Mouse (Mus musculus) adrenal gland, postnatal 10 days (tissue): ENCODE data around the gene Maz. TPM values are rescaled to one million over a fixed set of nuclear protein-coding genes. Genes with fewer than 3 reads are reported as not detected.
A peak's percentile ranks its signal among the peaks of the same experiment; 100 is the strongest.

Experiments
- DNase-seq: peaks from one replicate; pipeline ENCODE4 v3.0.0; 2021; ENCODE audit warnings: mixed read lengths
- long read RNA-seq, 2 experiments: library from polyadenylated mRNA; stranded (forward); transcript quantifications; one replicate each; pipeline ENCODE4 v2.0.0; 2021
- total RNA-seq, 2 experiments: library from RNA; stranded (reverse); gene quantifications; 2 replicates each; pipeline ENCODE4 v1.2.3; 2021

Gene Maz
- 100 to 1,000 TPM; 135 to 159 TPM for total RNA-seq
- long read RNA-seq, experiment 1, transcript Maz-201 (5 exons, 2,347 nt): major isoform, 84 of 255 reads
- long read RNA-seq, experiment 1, transcript Maz-203 (6 exons, 2,650 nt): minor isoform, 24 of 255 reads
- long read RNA-seq, experiment 1, partial matches to known transcripts: 67 of 255 reads
- long read RNA-seq, experiment 1, other reads (novel, unspliced or antisense): 77 of 255 reads
- long read RNA-seq, experiment 2, transcript Maz-201 (5 exons, 2,347 nt): major isoform, 27 of 99 reads
- long read RNA-seq, experiment 2, transcript Maz-203 (6 exons, 2,650 nt): minor isoform, 10 of 99 reads
- long read RNA-seq, experiment 2, partial matches to known transcripts: 16 of 99 reads
- long read RNA-seq, experiment 2, other reads (novel, unspliced or antisense): 39 of 99 reads

GRCm38 (mm10) chr7:127026984-127027726 lies at the start of gene Maz:
Gene Maz (minus strand): TSS chr7:127027037.
- DNase-seq: peak; percentile 99

- no peak for DNase-seq
Observed at GRCm38 (mm10) chr7:127076188-127076587, 49.4 kb upstream of the Maz start.

- peak; percentile 68 for DNase-seq
Observed at GRCm38 (mm10) chr7:127073221-127073620, 46.4 kb upstream of the Maz start.

- DNase-seq: no peak
Observed at GRCm38 (mm10) chr7:127070871-127071413, 44.1 kb upstream of the Maz start.

GRCm38 (mm10) chr7:127066317-127066716 lies 39.5 kb upstream of the Maz start:
- DNase-seq: peak; percentile 28

DNA sequence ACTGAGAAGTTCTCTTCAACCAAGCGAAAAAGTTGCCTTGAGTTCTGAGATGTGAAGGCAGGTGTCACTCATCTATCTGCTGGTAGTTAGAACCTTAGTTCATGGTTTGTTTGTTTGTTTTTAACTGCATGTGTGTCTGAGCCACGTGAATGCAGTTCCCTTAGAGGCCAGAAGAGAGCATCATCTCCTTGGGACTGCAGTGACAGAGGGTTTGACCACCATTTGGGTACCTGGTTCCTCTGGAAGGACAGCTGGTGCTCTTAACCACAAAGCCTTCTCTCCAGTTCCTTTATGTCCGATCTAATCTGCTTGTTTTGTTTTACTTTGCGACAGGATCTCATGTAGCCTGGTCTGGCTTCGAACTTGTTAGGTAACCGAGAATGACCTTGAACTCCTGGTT lies 38.7 kb upstream of the Maz start:
- DNase-seq: no peak

DNA sequence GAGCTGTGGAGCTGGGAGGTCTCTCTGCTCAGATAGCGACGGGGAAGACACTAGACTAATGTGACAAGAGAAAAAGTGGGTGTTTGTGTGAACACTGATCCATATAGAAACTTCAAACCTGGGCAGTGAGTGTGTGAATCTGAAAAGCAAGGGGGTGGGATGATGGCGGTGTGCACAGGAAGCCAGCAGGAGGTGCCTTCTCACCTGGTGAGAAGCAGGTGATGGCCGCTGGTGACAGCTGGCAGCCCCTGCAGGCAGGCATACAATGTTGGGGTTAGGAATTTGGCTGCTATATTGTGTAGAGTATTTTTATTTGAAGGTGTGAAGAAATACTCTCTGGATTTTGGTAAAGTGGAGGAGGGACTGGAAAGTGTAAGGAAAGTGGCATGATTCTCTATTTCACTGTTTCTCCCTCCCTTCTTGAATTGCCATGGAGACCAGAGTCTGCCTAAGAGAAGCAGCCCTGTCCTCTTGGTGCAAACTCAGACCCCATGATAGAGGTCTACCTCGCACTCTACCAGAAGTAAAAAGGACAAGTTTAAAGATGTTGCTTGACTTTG lies 28.3 kb upstream of the Maz start:
- no peak for DNase-seq

DNA sequence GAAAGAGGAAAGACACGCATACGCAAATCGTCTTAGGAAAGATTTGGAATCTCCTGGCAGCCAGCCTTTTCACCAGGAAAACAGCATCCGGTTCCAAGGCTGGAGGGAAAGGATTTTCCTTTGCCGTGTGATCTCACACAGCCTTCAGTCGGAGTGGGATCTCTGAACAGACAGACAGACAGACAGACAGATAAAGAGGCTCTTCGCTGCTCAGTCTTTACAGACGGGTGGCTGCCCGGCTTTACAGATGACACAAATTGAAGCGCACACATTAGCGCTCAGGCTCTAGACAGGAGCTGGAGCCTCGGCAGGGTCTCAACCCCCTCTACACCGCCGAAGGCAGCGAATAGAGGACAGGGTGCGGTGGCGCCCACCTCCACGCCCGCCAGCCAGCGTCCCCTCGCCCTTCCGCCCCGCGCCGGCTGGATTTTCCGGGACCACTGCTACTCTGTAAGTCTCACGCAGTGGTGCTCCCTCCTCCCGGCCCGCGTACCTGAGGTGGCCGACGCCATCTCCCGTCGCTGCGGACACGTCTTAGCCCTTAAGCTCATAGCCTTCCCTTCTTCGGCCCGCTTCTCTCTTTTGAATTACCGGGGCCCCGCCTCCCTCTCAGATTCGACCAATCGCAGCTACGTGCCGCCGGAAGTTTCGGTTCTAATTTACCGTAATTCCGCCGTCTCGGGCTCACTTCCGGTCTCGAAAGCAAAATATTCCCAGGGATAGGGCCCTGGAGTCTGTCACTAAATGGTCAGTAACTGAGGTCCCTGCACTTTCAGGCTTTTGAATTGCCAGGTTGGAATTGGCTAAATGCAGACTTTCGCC lies 15.2 kb upstream of the Maz start, which contains the start of gene Kif22:
Gene Kif22 (minus strand): TSS at position 621 of the 822 bp plus-strand sequence.
- DNase-seq: peak; percentile 95

GRCm38 (mm10) chr7:127031244-127031643 lies 4.4 kb upstream of the Maz start:
- no peak for DNase-seq

DNA sequence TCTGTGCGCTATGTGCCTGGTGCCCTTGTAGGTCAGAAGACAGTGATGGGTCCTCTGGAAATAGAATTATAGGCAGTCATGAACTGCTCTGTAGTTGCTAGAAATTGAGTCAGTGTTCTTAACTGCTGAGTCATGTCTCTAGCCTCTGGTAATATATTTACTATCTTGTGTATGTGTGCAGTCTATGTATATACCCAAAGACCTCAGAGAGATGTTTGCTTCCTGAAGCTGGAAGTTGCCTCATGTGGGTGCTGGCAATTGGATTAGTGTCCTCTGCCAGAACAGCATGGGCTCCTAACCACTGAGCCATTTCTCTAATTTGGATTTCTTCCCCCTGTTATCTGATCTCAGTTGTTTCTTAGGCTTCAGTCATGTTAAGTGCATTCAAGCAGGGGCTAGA lies 3.3 kb upstream of the Maz start:
- DNase-seq: no peak

GRCm38 (mm10) chr7:127027885-127028284 lies 1.0 kb upstream of the Maz start:
- no peak for DNase-seq

- peak; percentile 93 for DNase-seq
Observed at GRCm38 (mm10) chr7:127026616-127026983, 237 bp downstream of the Maz start.

DNA sequence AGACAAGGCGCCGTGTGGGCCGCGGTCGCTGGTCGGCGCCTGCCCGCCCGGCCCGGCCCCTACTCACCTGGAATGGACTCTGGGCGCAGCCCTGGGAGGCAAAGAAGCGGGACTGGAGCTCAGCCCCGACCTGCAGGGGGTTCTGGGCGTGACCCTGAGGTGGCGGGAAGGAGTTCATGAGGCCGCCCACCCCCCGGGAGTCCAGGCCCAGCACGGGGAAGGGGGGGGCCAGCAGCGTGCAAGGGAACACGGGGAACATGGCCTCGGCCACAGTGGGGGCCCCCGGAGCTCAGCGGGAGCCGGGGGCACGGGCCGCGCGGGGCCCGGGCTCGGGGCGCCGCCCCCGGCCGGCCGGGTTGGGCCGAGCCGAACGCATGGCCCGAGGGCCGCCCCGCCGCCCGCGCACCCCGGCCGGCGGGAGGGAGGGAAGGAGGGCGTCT lies 656 bp downstream of the Maz start:
- peak; percentile 78 for DNase-seq

DNA sequence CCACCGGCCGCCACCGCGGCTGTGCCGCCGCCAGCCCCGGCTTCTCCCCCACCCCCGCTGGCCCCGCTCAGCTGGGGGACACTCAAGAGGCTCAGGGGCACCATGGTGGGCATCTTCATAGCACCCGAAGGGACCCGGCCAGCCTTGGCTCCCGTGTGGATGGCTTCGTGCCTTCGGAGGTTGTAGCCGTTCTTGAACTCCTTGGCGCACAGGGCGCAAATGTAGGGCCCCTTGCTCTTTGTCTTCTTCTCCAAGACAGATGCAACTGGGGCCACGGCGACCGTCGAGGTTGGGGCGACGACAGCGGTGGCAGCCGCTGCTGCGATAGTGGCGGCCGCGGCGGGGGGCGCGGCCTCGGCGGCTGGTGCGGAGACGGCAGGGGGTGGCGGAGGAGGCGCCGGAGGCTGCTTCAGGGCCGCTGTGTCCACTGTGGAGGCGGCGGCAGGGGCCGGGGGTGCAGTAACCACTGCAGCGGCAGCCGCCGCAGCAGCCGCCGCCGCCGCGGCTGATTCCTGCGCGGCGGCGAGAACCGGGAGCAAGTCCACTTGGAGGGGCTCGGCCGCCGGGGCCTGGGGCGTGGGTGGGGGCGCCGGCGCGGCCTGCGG lies 1.2 kb downstream of the Maz start:
- DNase-seq: peak; percentile 74

GRCm38 (mm10) chr7:127024755-127025555 lies 1.9 kb downstream of the Maz start:
- DNase-seq: peak; percentile 86

DNA sequence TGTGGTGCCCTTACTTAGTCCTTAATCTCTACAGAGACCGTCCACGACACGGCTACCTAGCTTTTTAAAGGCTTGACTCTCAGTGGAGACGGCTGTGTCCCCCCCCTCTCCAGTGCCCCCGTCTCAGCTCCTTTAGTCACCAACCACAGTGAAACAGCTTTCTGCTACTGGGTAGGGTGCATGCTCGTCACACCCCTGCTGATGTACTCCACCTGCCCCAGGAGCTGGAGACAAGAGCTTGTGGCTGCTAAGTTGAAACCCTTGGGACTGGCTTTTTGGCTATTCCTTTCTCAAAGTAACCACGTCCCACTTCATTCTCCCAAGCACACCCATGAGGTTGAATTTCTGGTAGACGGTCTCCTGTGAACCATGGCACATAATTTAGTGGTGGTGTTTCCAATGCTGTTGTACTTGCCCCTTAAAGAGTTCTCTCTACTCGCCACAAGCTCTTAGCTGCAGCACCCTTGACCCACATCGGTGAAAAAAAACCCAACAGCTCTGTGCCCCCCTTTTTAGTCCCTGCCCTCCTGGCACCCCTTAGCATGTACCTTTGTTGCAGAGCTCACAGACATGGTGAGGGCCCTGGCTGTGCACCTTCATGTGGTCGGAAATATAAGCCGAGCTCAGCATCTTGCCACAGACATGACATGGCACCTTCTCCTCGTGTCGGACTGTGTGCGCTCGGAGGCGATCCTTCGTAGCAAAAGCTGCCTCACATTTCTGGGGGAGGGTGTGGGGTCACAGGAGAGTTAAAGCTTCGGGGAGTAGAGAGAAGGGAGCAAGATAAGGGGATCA lies 2.7 kb downstream of the Maz start:
- peak; percentile 25 for DNase-seq

DNA sequence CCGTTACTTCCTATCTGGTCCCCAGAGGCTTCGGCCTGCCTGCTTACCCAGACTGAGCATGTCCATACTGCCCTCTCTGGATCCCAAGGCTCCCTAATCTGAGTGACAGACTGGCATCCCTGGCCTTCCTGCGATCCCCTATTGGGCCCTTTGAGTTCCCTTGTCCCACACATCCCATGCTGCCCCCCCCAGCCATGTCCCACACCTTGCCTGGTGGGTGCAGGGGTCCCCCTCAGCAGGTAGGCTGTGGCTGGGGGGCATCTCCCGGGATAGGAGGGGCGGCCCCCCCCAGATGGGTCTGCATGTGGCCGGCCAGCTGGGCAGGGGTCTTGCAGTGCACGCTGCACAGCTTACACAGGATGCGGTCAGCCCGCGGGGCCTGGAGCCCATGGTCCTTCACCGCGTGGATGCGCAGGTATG lies 3.6 kb downstream of the Maz start:
- peak; percentile 24 for DNase-seq

GRCm38 (mm10) chr7:127022528-127023271 lies 4.1 kb downstream of the Maz start:
- DNase-seq: no peak
